9 mouse cellular contexts compared by ENCODE assay signal in genomic region chr8:113687889-113688542, GRCm38 (mm10). TPM values are rescaled to one million over a fixed set of nuclear protein-coding genes. Genes with fewer than 3 reads are reported as not detected.
DNase-seq lines count a peak whose midpoint lies in the region; ATAC-seq and TF ChIP-seq lines count a peak whose summit lies in the region.
"Had no signal": no experiment of that assay in that cellular context is flagged by ENCODE, and none has a peak within 500 bp of the region (broad histone marks: within the 10 kb centered on the region; RNA-seq: fewer than 3 reads in every experiment).

No protein-coding gene starts in this region.

- 67% methylated on average over 17 of the region's 17 CpGs for WGBS in intestine, embryonic 15.5 days
- WGBS in intestine, embryonic 16.5 days = 66% methylated on average over 17 of the region's 17 CpGs
- WGBS in lung, postnatal 0 days = 32% methylated on average over 17 of the region's 17 CpGs

- peak; percentile 44 for DNase-seq in brain, adult 2 months (ENCODE audit: low read depth, low spot score)
- peak; percentile 40 to 69 for DNase-seq in cerebellum, postnatal 25 days
- peak; percentile 35 for DNase-seq in lung, postnatal 0 days (ENCODE audit: low spot score)
- no peak for DNase-seq in retina, postnatal 1 day
- no peak for DNase-seq in right cerebral cortex, postnatal 10 days (ENCODE audit: low spot score in 2 of 2)

- no peak overlapping the region for H3K4me3 ChIP-seq in intestine, embryonic 15.5 days (replicated peaks)
- H3K4me3 ChIP-seq in intestine, embryonic 16.5 days (ENCODE audit: low read length) = no peak overlapping the region
- no peak overlapping the region for H3K4me3 ChIP-seq in lung, postnatal 0 days (ENCODE audit: low read depth, low read length)

- peak; percentile 22; the same call in 1 of the 2 replicates for TF ChIP-seq EP300 in lung, postnatal 0 days (IDR thresholded peaks at IDR 0.05)

- ATAC-seq in intestine, embryonic 15.5 days = no peak
- ATAC-seq in intestine, embryonic 16.5 days = no peak
- ATAC-seq in lung, postnatal 0 days = peak; percentile 48

- 0 out of 2 replicates have a peak overlapping the region, but pooled peaks have one; percentile 15 for H3K4me2 ChIP-seq in intestine, embryonic 15.5 days (replicated peaks)
- no peak overlapping the region for H3K4me2 ChIP-seq in intestine, embryonic 16.5 days (ENCODE audit: low read depth, low read length)
- peak overlapping the region; percentile 36 for H3K4me2 ChIP-seq in lung, postnatal 0 days (replicated peaks; ENCODE audit: low read depth, low read length)

- no peaks in the 10 kb centered on the region for H3K9me3 ChIP-seq in intestine, embryonic 15.5 days
- H3K9me3 ChIP-seq in intestine, embryonic 16.5 days (ENCODE audit: control insufficient read depth, low read length) = no peaks in the 10 kb centered on the region
- no peaks in the 10 kb centered on the region for H3K9me3 ChIP-seq in lung, postnatal 0 days (ENCODE audit: low read length)

- H3K4me1 ChIP-seq in intestine, embryonic 15.5 days (replicated peaks) = no peaks in the 10 kb centered on the region
- H3K4me1 ChIP-seq in intestine, embryonic 16.5 days (ENCODE audit: control insufficient read depth, insufficient read depth, low read length) = no peaks in the 10 kb centered on the region
- no peaks in the 10 kb centered on the region for H3K4me1 ChIP-seq in lung, postnatal 0 days (ENCODE audit: insufficient read depth, low read depth, low read length)

- H3K9ac ChIP-seq in intestine, embryonic 15.5 days = no peak overlapping the region
- H3K9ac ChIP-seq in intestine, embryonic 16.5 days (ENCODE audit: low read depth, low read length) = no peak overlapping the region
- H3K9ac ChIP-seq in lung, postnatal 0 days (replicated peaks; ENCODE audit: low read depth) = no peak overlapping the region

- H3K36me3 ChIP-seq in intestine, embryonic 15.5 days = no peaks in the 10 kb centered on the region
- H3K36me3 ChIP-seq in intestine, embryonic 16.5 days (ENCODE audit: control insufficient read depth, insufficient read depth, low read length) = no peaks in the 10 kb centered on the region
- H3K36me3 ChIP-seq in lung, postnatal 0 days (ENCODE audit: insufficient read depth, low read length) = no peaks in the 10 kb centered on the region

- no peak for TF ChIP-seq CTCF in lung, postnatal 0 days (IDR thresholded peaks at IDR 0.05)

- H3K27me3 ChIP-seq in intestine, embryonic 15.5 days (replicated peaks) = no peaks in the 10 kb centered on the region
- H3K27me3 ChIP-seq in intestine, embryonic 16.5 days (replicated peaks; ENCODE audit: control insufficient read depth, insufficient read depth, low read length) = no peaks in the 10 kb centered on the region
- H3K27me3 ChIP-seq in lung, postnatal 0 days (replicated peaks; ENCODE audit: insufficient read depth, low read length) = no peaks in the 10 kb centered on the region

- H3K27ac ChIP-seq in intestine, embryonic 15.5 days = no peak overlapping the region
- no peak overlapping the region for H3K27ac ChIP-seq in intestine, embryonic 16.5 days (ENCODE audit: low read length)
- no peak overlapping the region for H3K27ac ChIP-seq in lung, postnatal 0 days (ENCODE audit: low read length)

RNA-seq across cellular contexts. Expression of gene Syce1l, which starts 45.0 kb away (rescaled TPM):
- not detected in 2 replicates for polyA plus RNA-seq in intestine, embryonic 15.5 days (2015; fragmentation: Nextera tagmentation; extraction: Ambion mirVana)
- not detected in 2 replicates for polyA plus RNA-seq in intestine, embryonic 16.5 days (2015; fragmentation: Nextera tagmentation; extraction: Ambion mirVana)
- polyA plus RNA-seq in lung, postnatal 0 days (2015; fragmentation: Nextera tagmentation; extraction: Ambion mirVana) = 0.13 TPM in 1 of 2 replicates, not detected in the other
- polyA plus RNA-seq: gonadal fat pad, adult 2 months; liver, embryonic 16.5 days had no signal

RNA-seq across cellular contexts. Expression of gene Mon1b, which starts 52.6 kb away (rescaled TPM):
- polyA plus RNA-seq in intestine, embryonic 15.5 days (2015; fragmentation: Nextera tagmentation; extraction: Ambion mirVana) = 6.0 TPM in 2 replicates
- polyA plus RNA-seq in intestine, embryonic 16.5 days (2015; fragmentation: Nextera tagmentation; extraction: Ambion mirVana) = 6.2 and 6.5 TPM in 2 replicates
- 4.1 and 4.7 TPM in 2 replicates for polyA plus RNA-seq in lung, postnatal 0 days (2015; fragmentation: Nextera tagmentation; extraction: Ambion mirVana)

Comparison
In these comparisons a context has a peak if more than half of its experiments do, and no peak if none do; other contexts are left out.
1. DNase-seq: peak in brain, adult 2 months (single experiment), cerebellum, postnatal 25 days (2 of 2) and lung, postnatal 0 days (single experiment); none in retina, postnatal 1 day (single experiment) and right cerebral cortex, postnatal 10 days (0 of 2).